Mouse (Mus musculus): Measurements from ENCODE around the gene Pou5f1. TPM values are rescaled to one million over a fixed set of nuclear protein-coding genes. Genes with fewer than 3 reads are reported as not detected.
"Not testable (repeated sequence)": the region's sequence is repeated elsewhere in the genome, so short reads cannot be mapped to it uniquely, and the experiment has no call there.

The Pou5f1 gene
- polyA plus RNA-seq, 1 experiment: not detected

- Histone ChIP-seq H3K79me2 (ENCODE audit: control insufficient read depth, insufficient read depth) (no peaks in the 10 kb centered on the region), H3K27me3 (ENCODE audit: control insufficient read depth, insufficient read depth, insufficient read length) (peaks cover 3% of the 10 kb centered on the region), H3K79me3 (ENCODE audit: low read depth) (no peaks in the 10 kb centered on the region), H3K4me3 (ENCODE audit: insufficient read depth, poor library complexity, severe bottlenecking) (no peak overlapping the region), H3ac (ENCODE audit: control insufficient read depth, insufficient read length, low read depth) (no peak overlapping the region), H3K36me3 (ENCODE audit: control insufficient read depth, insufficient read depth) (peaks cover 3% of the 10 kb centered on the region)
- TF ChIP-seq MYOD1 (IDR thresholded peaks at IDR 0.05; ENCODE audit: control insufficient read depth, insufficient read length, low read depth): no peak
- no peak for TF ChIP-seq FOSL1 (IDR thresholded peaks at IDR 0.05; ENCODE audit: insufficient read depth, low read length, poor library complexity, severe bottlenecking)
- TF ChIP-seq MYOG (IDR thresholded peaks at IDR 0.05; ENCODE audit: control insufficient read depth, extremely low read depth, insufficient read length): no peak
- TF ChIP-seq USF1 (IDR thresholded peaks at IDR 0.05; ENCODE audit: low read depth): no peak
- no peak for TF ChIP-seq CEBPB (IDR thresholded peaks at IDR 0.05; ENCODE audit: low read depth)
- TF ChIP-seq MAX (IDR thresholded peaks at IDR 0.05): no peak
- TF ChIP-seq CTCF (IDR thresholded peaks at IDR 0.05; ENCODE audit: control insufficient read depth, insufficient read depth, insufficient read length): no peak
Observed at GRCm38 (mm10) chr17:35507556-35508260, 1.9 kb downstream of the Pou5f1 start.

- H3K79me3 ChIP-seq (ENCODE audit: low read depth); H3ac ChIP-seq (ENCODE audit: control insufficient read depth, insufficient read length, low read depth); H3K4me3 ChIP-seq (ENCODE audit: insufficient read depth, poor library complexity, severe bottlenecking); H3K27me3 ChIP-seq (ENCODE audit: control insufficient read depth, insufficient read depth, insufficient read length); H3K79me2 ChIP-seq (ENCODE audit: control insufficient read depth, insufficient read depth); H3K36me3 ChIP-seq (ENCODE audit: control insufficient read depth, insufficient read depth): not testable (repeated sequence)
Observed at GRCm38 (mm10) chr17:35508279-35508678, 2.5 kb downstream of the Pou5f1 start.

GRCm38 (mm10) chr17:35509284-35509683 is 3.5 kb downstream of the Pou5f1 start:
- Histone ChIP-seq H3K27me3 (ENCODE audit: control insufficient read depth, insufficient read depth, insufficient read length) (peaks cover 3% of the 10 kb centered on the region), H3K4me3 (ENCODE audit: insufficient read depth, poor library complexity, severe bottlenecking) (no peak overlapping the region), H3K79me2 (ENCODE audit: control insufficient read depth, insufficient read depth) (no peaks in the 10 kb centered on the region), H3ac (ENCODE audit: control insufficient read depth, insufficient read length, low read depth) (no peak overlapping the region), H3K79me3 (ENCODE audit: low read depth) (no peaks in the 10 kb centered on the region), H3K36me3 (ENCODE audit: control insufficient read depth, insufficient read depth) (peaks cover 14% of the 10 kb centered on the region)
- TF ChIP-seq USF1 (IDR thresholded peaks at IDR 0.05; ENCODE audit: low read depth) (no peak), CEBPB (IDR thresholded peaks at IDR 0.05; ENCODE audit: low read depth) (no peak), MYOG (IDR thresholded peaks at IDR 0.05; ENCODE audit: control insufficient read depth, extremely low read depth, insufficient read length) (no peak), FOSL1 (IDR thresholded peaks at IDR 0.05; ENCODE audit: insufficient read depth, low read length, poor library complexity, severe bottlenecking) (no peak), MYOD1 (IDR thresholded peaks at IDR 0.05; ENCODE audit: control insufficient read depth, insufficient read length, low read depth) (no peak)

- TF ChIP-seq CEBPB (IDR thresholded peaks at IDR 0.05; ENCODE audit: low read depth) (no peak), MAX (IDR thresholded peaks at IDR 0.05) (no peak), CTCF (IDR thresholded peaks at IDR 0.05; ENCODE audit: control insufficient read depth, insufficient read depth, insufficient read length) (no peak), MYOG (IDR thresholded peaks at IDR 0.05; ENCODE audit: control insufficient read depth, extremely low read depth, insufficient read length) (no peak), MYOD1 (IDR thresholded peaks at IDR 0.05; ENCODE audit: control insufficient read depth, insufficient read length, low read depth) (no peak), USF1 (IDR thresholded peaks at IDR 0.05; ENCODE audit: low read depth) (no peak)
- Histone ChIP-seq H3K36me3 (ENCODE audit: control insufficient read depth, insufficient read depth) (peaks cover 18% of the 10 kb centered on the region), H3K79me2 (ENCODE audit: control insufficient read depth, insufficient read depth) (peaks cover 25% of the 10 kb centered on the region), H3K4me3 (ENCODE audit: insufficient read depth, poor library complexity, severe bottlenecking) (no peak overlapping the region), H3ac (ENCODE audit: control insufficient read depth, insufficient read length, low read depth) (no peak overlapping the region), H3K79me3 (ENCODE audit: low read depth) (peaks cover 6% of the 10 kb centered on the region), H3K27me3 (ENCODE audit: control insufficient read depth, insufficient read depth, insufficient read length) (no peaks in the 10 kb centered on the region)
Observed at GRCm38 (mm10) chr17:35512916-35513626, 7.3 kb downstream of the Pou5f1 start.

GRCm38 (mm10) chr17:35513886-35514285 is 8.1 kb downstream of the Pou5f1 start:
- H3K36me3 ChIP-seq (ENCODE audit: control insufficient read depth, insufficient read depth): peaks cover 20% of the 10 kb centered on the region
- peaks cover 12% of the 10 kb centered on the region for H3K79me3 ChIP-seq (ENCODE audit: low read depth)
- H3ac ChIP-seq (ENCODE audit: control insufficient read depth, insufficient read length, low read depth): no peak overlapping the region
- TF ChIP-seq MAX (IDR thresholded peaks at IDR 0.05) (no peak), FOSL1 (IDR thresholded peaks at IDR 0.05; ENCODE audit: insufficient read depth, low read length, poor library complexity, severe bottlenecking) (no peak)
- H3K4me3 ChIP-seq (ENCODE audit: insufficient read depth, poor library complexity, severe bottlenecking): no peak overlapping the region
- H3K79me2 ChIP-seq (ENCODE audit: control insufficient read depth, insufficient read depth): peaks cover 33% of the 10 kb centered on the region
- no peaks in the 10 kb centered on the region for H3K27me3 ChIP-seq (ENCODE audit: control insufficient read depth, insufficient read depth, insufficient read length)

GRCm38 (mm10) chr17:35514756-35515155 is 8.9 kb downstream of the Pou5f1 start:
- H3K27me3 ChIP-seq (ENCODE audit: control insufficient read depth, insufficient read depth, insufficient read length): no peaks in the 10 kb centered on the region
- peaks cover 12% of the 10 kb centered on the region for H3K79me3 ChIP-seq (ENCODE audit: low read depth)

More at GRCm38 (mm10) chr17:35514756-35515155, 8.9 kb downstream of the Pou5f1 start:
- Histone ChIP-seq H3K36me3 (ENCODE audit: control insufficient read depth, insufficient read depth) (peaks cover 20% of the 10 kb centered on the region), H3K4me3 (ENCODE audit: insufficient read depth, poor library complexity, severe bottlenecking) (no peak overlapping the region), H3ac (ENCODE audit: control insufficient read depth, insufficient read length, low read depth) (no peak overlapping the region), H3K79me2 (ENCODE audit: control insufficient read depth, insufficient read depth) (peaks cover 33% of the 10 kb centered on the region)
- no peak for TF ChIP-seq USF1 (IDR thresholded peaks at IDR 0.05; ENCODE audit: low read depth)
- TF ChIP-seq CTCF (IDR thresholded peaks at IDR 0.05; ENCODE audit: control insufficient read depth, insufficient read depth, insufficient read length): no peak
- no peak for TF ChIP-seq FOSL1 (IDR thresholded peaks at IDR 0.05; ENCODE audit: insufficient read depth, low read length, poor library complexity, severe bottlenecking)
- TF ChIP-seq MAX (IDR thresholded peaks at IDR 0.05): no peak
- no peak for TF ChIP-seq MYOD1 (IDR thresholded peaks at IDR 0.05; ENCODE audit: control insufficient read depth, insufficient read length, low read depth)

Measured in C2C12 (cell line).